Mouse (Mus musculus) brown adipose tissue, adult 24 weeks (tissue): ENCODE measurements around the gene Scimp. TPM values are rescaled to one million over a fixed set of nuclear protein-coding genes. Genes with fewer than 3 reads are reported as not detected.
"Not testable (repeated sequence)": the region's sequence is repeated elsewhere in the genome, so short reads cannot be mapped to it uniquely, and the experiment has no call there.

Experiments
- H3K27ac ChIP-seq: fragments of 200-500 bp; replicated peaks from 2 replicates; pipeline ENCODE4 v1.5.1; 2012; ENCODE audit warnings: low read depth, mild to moderate bottlenecking, low read length
- H3K4me1 ChIP-seq: fragments of 200-500 bp; 2 replicates; pipeline ENCODE4 v1.6.1; 2012; ENCODE audit warnings: low read length, mixed read lengths; ENCODE audit not compliant: control insufficient read depth, insufficient read depth, insufficient read length
- H3K4me3 ChIP-seq: fragments of 200-500 bp; 2 replicates; pipeline ENCODE4 v1.5.1; 2012; ENCODE audit warnings: low read depth, mild to moderate bottlenecking, low read length, moderate library complexity; ENCODE audit not compliant: insufficient read depth
- polyA plus RNA-seq: library from polyadenylated mRNA; stranded (reverse); fragments of >200 nt; gene quantifications from 2 replicates; pipeline ENCODE4 v1.2.4, GENCODE M21; 2012; ENCODE audit not compliant: missing spikeins, insufficient read depth, insufficient read length

The Scimp gene
- polyA plus RNA-seq, 1 experiment, result not detected

GRCm38 (mm10) chr11:70803711-70804200 lies 8.6 kb downstream of the Scimp start:
- Histone ChIP-seq H3K27ac (peak overlapping the region; percentile 81), H3K4me3 (no peak overlapping the region), H3K4me1 (peaks cover 20% of the 10 kb centered on the region; the same call in 1 of the 2 replicates)

GRCm38 (mm10) chr11:70802865-70803261 lies 9.5 kb downstream of the Scimp start:
- Histone ChIP-seq H3K4me1 (peaks cover 18% of the 10 kb centered on the region; the same call in 1 of the 2 replicates), H3K27ac (peak overlapping the region; percentile 64), H3K4me3 (no peak overlapping the region)

GRCm38 (mm10) chr11:70802208-70802864 lies 10.1 kb downstream of the Scimp start:
- H3K27ac ChIP-seq, result peak overlapping the region; percentile 64
- no peak overlapping the region for H3K4me3 ChIP-seq
- H3K4me1 ChIP-seq, result peaks cover 16% of the 10 kb centered on the region; the same call in 1 of the 2 replicates

- peaks cover 11% of the 10 kb centered on the region; the same call in 1 of the 2 replicates for H3K4me1 ChIP-seq
- no peak overlapping the region for H3K27ac ChIP-seq
- no peak overlapping the region for H3K4me3 ChIP-seq
These were observed 20.0 kb downstream of the Scimp start for GRCm38 (mm10) chr11:70792409-70792808.

- Histone ChIP-seq H3K4me3 (no peak overlapping the region), H3K27ac (no peak overlapping the region), H3K4me1 (peaks cover 11% of the 10 kb centered on the region; the same call in 1 of the 2 replicates)
These were observed 20.7 kb downstream of the Scimp start for GRCm38 (mm10) chr11:70791676-70792075.

- H3K27ac ChIP-seq, result no peak overlapping the region
- no peak overlapping the region for H3K4me3 ChIP-seq
- H3K4me1 ChIP-seq, result peaks cover 11% of the 10 kb centered on the region; the same call in 1 of the 2 replicates
These were observed 21.4 kb downstream of the Scimp start for GRCm38 (mm10) chr11:70790874-70791551.

- H3K4me1 ChIP-seq, result peaks cover 11% of the 10 kb centered on the region; the same call in 1 of the 2 replicates
- H3K27ac ChIP-seq, result no peak overlapping the region
- H3K4me3 ChIP-seq, result no peak overlapping the region
These were observed 22.0 kb downstream of the Scimp start for GRCm38 (mm10) chr11:70790426-70790825.

GRCm38 (mm10) chr11:70788972-70789655 lies 23.3 kb downstream of the Scimp start:
- no peak overlapping the region for H3K4me3 ChIP-seq
- peaks cover 11% of the 10 kb centered on the region; the same call in 1 of the 2 replicates for H3K4me1 ChIP-seq
- H3K27ac ChIP-seq, result no peak overlapping the region

- Histone ChIP-seq H3K27ac (no peak overlapping the region), H3K4me3 (no peak overlapping the region), H3K4me1 (peaks cover 11% of the 10 kb centered on the region; the same call in 1 of the 2 replicates)
These were observed 25.3 kb downstream of the Scimp start for GRCm38 (mm10) chr11:70787052-70787451.

- H3K4me1 ChIP-seq, result peaks cover 3% of the 10 kb centered on the region; the same call in 1 of the 2 replicates
- H3K4me3 ChIP-seq, result no peak overlapping the region
- no peak overlapping the region; the same call in 1 of the 2 replicates for H3K27ac ChIP-seq
These were observed 26.5 kb downstream of the Scimp start for GRCm38 (mm10) chr11:70785908-70786307.

GRCm38 (mm10) chr11:70778058-70778457 lies 34.3 kb downstream of the Scimp start:
- not testable (repeated sequence) for H3K27ac ChIP-seq, H3K4me1 ChIP-seq, H3K4me3 ChIP-seq

- H3K4me3 ChIP-seq, result no peak overlapping the region
These were observed 34.8 kb downstream of the Scimp start for GRCm38 (mm10) chr11:70777634-70778033.

GRCm38 (mm10) chr11:70776830-70777571 lies 35.4 kb downstream of the Scimp start:
- Histone ChIP-seq H3K4me1 (peaks cover 3% of the 10 kb centered on the region; the same call in 1 of the 2 replicates), H3K27ac (no peak overlapping the region), H3K4me3 (no peak overlapping the region)

More at GRCm38 (mm10) chr11:70777634-70778033, 34.8 kb downstream of the Scimp start:
- no peak overlapping the region for H3K27ac ChIP-seq
- peaks cover 3% of the 10 kb centered on the region; the same call in 1 of the 2 replicates for H3K4me1 ChIP-seq

GRCm38 (mm10) chr11:70770804-70771203 lies 41.6 kb downstream of the Scimp start:
- Histone ChIP-seq H3K4me3 (no peak overlapping the region), H3K4me1 (peaks cover 3% of the 10 kb centered on the region; the same call in 1 of the 2 replicates), H3K27ac (no peak overlapping the region)
